Mouse (Mus musculus) C2C12 (cell line): Measurements from ENCODE around the gene Mybl2.

ENCODE experiments used
- CTCF ChIP-seq: IDR thresholded peaks from one replicate; pipeline ENCODE4 v1.5.1; 2011; ENCODE audit not compliant: control insufficient read depth, insufficient read depth, insufficient read length
- MYOG ChIP-seq: IDR thresholded peaks from one replicate; pipeline ENCODE4 v1.6.1; 2011; ENCODE audit not compliant: control insufficient read depth, insufficient read length; ENCODE audit errors: extremely low read depth

DNA sequence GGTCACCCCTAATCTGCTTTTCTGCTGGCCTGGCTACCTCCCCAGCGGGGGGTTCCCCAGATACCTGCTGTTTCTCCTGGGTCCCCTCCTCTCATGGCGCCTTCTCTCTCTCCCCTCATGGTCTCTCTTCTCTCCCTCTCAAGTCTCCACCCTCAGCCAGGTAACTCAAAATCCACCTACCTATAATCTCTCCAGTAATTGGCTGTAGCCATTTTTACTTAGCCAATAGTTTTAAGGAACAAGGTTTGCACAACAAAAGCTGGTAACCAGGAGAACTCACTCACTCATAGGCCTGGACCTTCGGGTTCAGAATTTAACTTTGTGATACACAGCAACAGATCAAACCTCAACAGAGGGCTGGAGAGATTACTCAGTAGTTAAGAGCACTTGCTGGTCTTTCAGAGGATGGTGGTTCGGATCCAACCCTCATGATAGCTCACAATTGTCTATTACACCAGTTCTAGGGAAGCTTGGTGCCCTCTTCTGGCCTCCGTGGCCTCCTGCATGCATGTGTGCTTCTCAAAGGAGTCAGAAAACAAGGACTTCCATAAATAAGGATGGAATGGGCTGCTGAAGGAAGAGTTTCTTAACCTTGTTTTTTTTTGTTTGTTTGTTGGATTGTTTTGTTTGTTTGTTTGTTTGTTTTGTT lies 35.1 kb downstream of the Mybl2 start:
- TF ChIP-seq CTCF (peak; percentile 11), MYOG (no peak)
